Mouse (Mus musculus) kidney, postnatal 4 days (tissue): ENCODE measurements around the gene Efemp1.

ENCODE experiments used
- DNase-seq, 2 experiments: peaks; one replicate each; pipeline ENCODE4 v3.0.0; 2021; ENCODE audit warnings: mixed read lengths in 2 of 2

The Efemp1 gene

DNA sequence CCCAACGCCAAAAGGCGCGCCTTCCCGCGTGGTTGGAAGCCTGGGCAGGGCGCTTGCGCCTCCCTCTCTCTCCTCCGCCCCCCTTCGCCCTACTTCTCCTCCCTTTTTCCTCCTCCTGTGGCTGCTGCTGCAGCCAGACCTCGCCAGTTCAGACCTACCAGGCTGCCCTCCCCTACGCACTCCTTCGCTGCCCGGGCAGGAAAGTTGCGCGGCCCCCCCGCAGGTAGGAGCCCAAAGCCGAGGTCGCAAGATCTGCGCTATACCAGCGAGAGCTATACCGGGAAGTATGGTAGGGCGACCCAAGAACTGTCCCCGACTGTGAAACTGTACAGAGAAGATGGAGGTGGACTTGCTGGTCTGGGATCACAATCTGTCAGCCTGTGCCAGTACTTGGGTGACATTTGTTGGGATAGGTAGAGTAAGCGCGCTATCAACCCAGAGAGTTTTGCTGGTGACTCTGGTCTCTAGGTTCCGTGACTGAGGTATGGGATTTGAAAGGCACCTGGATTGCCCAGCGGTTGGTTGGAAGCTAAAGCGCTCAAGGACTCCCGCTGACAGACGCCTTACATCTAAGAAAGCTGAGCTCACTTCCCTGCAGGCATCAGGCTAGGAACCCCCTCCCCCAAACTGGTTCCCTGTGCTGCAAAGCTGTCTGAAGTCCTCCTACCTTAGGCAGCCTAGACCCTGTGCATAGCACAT lies at the start of gene Efemp1:
TSS of gene Efemp1 (plus strand) at position 103 of the 699 bp plus-strand sequence.
- DNase-seq: peak; percentile 57 to 68

GRCm38 (mm10) chr11:28808685-28809084 lies 44.3 kb upstream of the Efemp1 start:
- DNase-seq: peak; percentile 49 to 63

GRCm38 (mm10) chr11:28811874-28812273 lies 41.1 kb upstream of the Efemp1 start:
- no peak for DNase-seq

- peak; percentile 22 to 26 for DNase-seq
These were observed 40.4 kb upstream of the Efemp1 start for GRCm38 (mm10) chr11:28812564-28812963.

DNA sequence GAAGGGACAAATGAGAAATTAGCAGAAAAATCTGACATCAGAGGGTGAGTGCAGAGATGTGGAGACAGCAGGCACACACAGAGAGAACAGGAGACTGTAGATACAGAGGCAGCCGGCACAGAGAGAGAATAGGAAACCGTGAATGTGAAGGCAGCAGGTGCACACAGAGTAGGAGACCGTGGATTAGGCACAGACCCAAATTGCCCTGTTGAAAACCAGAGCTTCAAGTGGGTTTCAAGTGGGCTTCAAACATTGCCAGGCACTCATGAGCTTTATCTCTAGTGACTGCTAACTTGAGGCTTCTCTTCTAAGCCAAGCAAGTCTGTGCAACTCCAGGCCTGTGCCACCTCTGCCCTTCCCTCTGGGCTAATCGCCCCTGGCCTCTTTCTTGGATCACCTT lies 35.6 kb upstream of the Efemp1 start:
- no peak for DNase-seq

DNA sequence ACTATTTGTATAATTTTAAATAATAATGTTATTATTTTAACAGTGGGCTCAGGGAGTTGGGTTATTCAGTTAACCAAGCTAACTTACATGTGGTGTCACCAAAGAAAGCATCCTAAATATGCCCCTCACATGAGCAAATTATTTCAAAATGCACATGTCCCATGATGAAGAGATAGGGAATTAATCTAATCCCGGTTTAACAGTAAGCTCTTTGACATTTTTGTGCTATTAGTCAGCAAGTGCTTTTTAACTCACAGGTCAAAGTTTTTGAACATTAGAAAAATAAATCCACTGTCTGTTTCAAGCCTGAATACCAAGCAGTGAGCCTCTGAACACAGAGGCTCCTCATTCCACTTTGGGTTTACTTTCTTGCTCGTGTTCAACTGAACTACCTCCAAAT lies 26.1 kb upstream of the Efemp1 start:
- no peak for DNase-seq

- DNase-seq: no peak
These were observed 19.2 kb upstream of the Efemp1 start for GRCm38 (mm10) chr11:28833809-28834208.

- no peak for DNase-seq
These were observed 17.9 kb upstream of the Efemp1 start for GRCm38 (mm10) chr11:28835141-28835540.

- DNase-seq: no peak
These were observed 3.2 kb upstream of the Efemp1 start for GRCm38 (mm10) chr11:28849841-28850240.

DNA sequence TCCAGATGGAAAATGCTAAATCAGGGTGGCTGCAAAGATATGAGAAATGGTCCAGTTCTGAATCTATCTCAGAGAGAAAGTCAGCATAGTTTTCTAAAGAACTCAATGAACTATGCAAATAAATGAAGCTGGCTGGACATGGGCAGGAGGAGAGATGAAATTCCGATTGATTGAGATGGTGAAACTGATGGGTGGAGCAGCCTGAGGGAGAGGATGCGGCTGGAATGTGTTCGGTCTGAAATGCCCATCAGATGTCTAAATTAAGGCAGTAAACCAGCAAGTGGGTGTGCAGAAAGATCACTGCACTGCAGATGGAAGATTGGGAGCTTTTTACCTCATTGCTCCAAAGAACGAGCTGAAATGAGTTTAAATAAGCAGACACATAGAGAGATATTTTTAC lies 1.4 kb upstream of the Efemp1 start:
- no peak for DNase-seq

GRCm38 (mm10) chr11:28852361-28852919 lies 564 bp upstream of the Efemp1 start:
- no peak for DNase-seq

- DNase-seq: no peak
These were observed 6.1 kb downstream of the Efemp1 start for GRCm38 (mm10) chr11:28859125-28859524.

DNA sequence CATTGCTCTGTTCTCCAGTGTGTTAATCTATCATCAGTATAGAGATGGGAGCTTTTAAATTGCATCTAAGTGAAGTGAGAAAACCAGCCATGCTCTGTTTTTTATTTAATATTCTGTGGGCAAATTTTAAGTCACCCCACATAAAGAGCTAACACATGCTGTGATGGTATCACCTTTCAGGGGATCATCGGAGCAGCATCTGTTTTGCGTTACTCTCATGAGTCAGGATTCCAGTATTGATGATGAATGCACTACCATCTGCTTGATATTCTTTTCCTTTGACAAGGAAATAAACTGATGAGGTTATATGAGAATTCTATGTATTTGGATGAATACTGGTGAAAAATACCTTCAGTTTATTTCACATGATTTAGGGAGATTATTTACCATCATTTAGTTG lies 16.1 kb downstream of the Efemp1 start:
- DNase-seq: no peak

DNA sequence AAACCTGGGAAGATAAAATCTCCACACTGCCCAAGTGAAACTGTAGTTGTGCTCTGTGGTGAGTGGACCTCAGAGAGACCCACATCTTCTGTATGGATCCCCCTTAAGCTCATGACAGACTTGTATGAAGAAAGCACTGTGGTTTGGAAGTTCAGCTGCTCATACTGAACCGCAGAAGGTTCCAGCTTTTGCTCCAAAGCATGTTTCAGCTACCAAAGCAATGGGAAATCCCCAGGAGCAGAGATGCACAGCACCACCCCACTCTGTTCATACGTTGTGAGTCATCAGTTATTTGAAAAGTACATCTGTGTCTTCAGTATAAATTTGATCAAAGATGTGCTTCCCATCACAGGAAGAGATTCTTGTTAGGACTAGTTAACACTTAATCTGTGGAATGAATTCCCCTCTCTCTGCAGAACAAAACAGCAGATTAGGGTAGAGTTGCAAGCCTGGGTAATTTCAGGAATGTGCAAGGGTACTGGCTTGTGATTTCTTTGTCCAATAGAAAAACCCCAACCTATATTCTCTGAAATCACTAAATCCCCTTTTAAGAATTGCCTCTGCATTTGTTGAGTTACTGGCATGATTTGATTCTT lies 28.5 kb downstream of the Efemp1 start:
- DNase-seq: no peak

DNA sequence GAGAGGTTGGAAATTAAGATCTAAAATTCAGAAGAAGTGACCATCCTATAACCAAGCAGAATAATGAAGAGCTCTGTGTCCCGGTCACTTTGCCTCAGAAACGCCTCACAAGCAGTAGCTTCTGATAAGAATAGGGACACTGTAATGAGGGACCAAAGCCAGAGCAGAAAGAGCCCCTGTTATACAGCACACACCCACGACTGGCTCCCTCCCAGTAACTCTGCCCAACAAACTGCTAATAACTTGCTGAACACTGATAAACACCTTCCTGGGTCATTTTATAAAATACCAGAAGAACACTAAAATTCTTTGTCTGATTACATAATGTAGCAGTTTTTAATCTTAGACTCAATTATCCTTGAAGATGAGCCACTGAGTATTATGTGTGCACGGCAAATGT lies 30.1 kb downstream of the Efemp1 start:
- no peak for DNase-seq

DNA sequence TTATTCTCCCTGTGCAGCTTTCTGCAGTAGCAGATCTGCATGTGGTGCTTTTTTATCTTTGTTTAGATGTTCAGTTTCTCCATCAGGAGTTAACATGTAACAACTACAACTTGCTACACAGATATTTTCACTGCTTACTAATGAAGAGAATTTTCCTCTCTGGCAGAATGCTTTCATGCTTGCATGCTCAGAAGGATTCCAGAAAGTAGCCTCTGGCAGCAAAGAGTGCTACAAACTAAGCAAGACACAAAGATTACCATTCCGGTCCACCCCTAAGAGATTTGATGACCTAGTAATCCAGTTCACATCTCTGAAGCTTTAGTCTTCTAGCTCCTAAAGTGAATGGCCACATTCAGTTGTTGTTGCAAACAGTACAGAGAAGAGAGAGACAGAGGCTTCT lies 36.5 kb downstream of the Efemp1 start:
- no peak for DNase-seq

GRCm38 (mm10) chr11:28891515-28891914 lies 38.5 kb downstream of the Efemp1 start:
- no peak for DNase-seq

DNA sequence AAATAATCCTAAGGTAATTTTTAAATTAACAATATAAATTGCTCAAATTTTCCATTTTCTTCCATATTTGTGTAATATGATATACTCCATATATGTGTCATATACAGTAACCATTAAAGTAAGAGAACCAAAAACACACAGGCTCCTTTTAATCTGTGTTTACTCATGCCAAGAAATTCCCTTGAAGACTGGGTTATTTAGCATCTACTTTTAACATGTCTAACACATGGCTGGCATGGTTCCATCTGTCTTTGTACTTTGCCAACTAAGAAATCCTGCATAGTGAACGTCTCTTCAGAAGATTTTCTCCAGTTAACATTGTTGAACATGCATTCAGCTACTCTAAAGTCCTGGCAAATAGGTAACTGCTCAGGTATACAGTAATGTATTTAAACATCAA lies 46.4 kb downstream of the Efemp1 start:
- DNase-seq: no peak

DNA sequence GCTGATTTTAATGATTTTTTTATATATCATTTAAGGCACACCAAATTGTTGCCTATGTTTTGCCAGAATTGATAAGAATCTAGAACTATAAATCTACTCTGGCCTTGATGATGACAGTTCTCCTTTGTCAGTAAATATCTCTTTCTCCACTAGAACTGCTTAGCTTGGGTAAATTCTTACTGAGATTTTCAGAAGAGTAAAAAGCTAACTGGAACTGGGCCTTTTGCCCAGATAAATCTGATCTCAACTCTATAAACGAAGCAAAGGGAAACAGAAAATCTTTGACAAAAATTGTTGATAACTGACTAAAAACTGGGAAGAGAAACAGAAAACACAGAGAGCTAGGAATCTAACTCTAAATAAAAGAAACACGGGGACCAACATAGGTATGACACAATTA lies 51.6 kb downstream of the Efemp1 start:
- no peak for DNase-seq

- DNase-seq: no peak
These were observed 53.3 kb downstream of the Efemp1 start for GRCm38 (mm10) chr11:28906288-28906687.

DNA sequence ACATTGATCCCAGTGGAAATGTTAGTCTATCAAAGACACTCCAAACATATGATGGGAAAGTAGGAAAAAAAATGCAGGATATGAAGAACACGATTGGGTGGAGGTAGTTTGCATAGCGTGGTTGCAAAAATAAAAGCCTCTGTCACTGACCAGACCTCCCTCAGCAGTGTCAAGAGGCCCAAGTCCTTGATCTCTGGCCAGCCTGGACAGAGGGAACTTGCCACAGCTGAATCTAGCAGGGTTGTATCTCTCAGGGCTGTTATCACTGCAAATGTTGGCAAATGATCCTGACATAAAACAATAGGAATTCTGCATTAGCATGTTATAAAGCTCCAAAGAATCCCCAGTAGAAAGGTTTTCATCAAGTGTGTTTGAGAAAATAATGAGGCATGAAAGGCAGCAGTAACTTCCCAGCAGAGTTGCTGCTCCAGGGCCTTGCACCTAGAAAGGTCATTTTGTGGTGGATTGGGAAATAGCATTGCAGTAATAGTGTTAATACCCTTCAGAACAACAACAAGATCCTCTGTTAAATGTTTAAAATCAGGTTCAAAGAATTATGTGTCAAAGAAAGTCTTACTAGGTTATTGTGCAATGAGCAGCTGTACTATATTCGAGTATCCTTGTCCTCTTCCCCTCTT lies 56.0 kb downstream of the Efemp1 start:
- no peak for DNase-seq

DNA sequence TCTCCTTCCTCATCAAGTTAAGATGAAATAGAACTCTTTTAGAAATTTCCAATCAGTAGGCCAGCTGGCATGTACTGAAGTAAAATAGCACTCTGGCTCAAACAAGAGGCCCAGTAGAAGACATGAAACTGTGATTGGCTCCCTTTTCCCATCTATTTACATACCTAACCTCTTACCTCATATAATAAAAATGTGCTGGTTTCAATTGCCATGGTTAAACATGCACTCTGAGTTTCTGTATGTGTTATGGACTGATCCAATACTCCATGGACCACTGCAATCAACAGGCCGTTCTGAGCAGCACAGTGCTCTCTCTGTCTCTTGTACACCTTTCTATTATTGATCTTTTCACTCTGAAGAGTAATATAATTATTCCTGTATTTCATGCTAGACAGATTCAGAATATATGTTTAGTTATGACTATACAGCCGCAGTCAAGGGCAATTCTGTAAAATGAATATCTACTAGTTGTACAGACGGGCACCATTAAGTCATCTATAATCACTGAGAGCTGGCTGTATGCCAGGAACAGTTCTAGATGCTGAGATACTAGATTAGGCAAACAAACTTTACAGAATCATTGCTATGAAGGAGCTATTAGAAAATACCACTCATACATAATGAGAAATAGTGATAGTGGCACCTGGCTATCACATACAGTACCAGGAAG lies 59.6 kb downstream of the Efemp1 start:
- DNase-seq: no peak

- peak; percentile 18 to 22 for DNase-seq
These were observed 81.4 kb downstream of the Efemp1 start for GRCm38 (mm10) chr11:28934449-28934848.
